Mouse (Mus musculus) B cell, adult 2 months (primary cell): ENCODE data around the gene Smim23.

Experiments used
- DNase-seq, 2 experiments: peaks; one replicate each; pipeline ENCODE4 v3.0.0; 2022

Gene Smim23

DNA sequence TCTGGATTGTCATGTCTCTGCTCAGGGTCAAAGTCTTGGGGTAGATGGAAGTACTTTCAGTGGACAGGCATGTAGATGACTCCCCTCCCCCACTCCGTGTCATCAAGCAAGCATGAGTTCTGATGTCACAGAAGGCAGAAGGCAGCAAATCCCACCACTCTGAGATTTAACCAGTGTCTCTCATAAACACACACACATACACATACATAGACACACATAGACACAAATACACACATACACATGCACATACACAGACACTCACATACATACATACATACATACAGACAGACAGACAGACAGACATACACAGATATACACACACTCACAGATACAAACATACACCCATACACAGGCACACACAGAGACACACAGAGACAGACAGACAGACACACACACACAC is at the start of gene Smim23:
Gene Smim23 (minus strand): TSS at position 101 of the 400 bp plus-strand sequence.
- DNase-seq, result no peak

GRCm38 (mm10) chr11:32868619-32869383 is 44.4 kb upstream of the Smim23 start:
- no peak for DNase-seq

GRCm38 (mm10) chr11:32864615-32865014 is 40.2 kb upstream of the Smim23 start:
- no peak for DNase-seq

- DNase-seq, result no peak
Observed at GRCm38 (mm10) chr11:32857418-32857879, 33.0 kb upstream of the Smim23 start.

- DNase-seq, result no peak
Observed at GRCm38 (mm10) chr11:32846682-32847222, 22.3 kb upstream of the Smim23 start.

DNA sequence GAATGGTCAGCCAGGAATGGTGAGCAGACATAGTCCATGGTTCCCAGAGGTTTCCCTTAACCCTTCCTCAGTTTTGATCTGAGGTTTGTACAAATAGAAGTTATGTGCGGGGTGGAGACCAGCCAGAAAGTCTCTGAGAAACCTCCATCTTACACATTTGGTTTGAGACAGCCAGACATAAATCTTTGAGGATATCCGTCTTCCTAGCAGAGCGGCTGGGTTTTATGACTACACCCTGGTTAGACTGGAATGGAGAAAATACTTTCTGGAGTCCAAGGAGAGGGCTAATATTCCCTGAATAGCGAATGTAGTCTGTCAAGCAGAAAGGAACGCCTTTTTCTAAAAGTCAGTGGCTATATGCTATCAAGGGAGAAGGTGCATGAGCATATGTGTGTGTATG is 16.8 kb upstream of the Smim23 start:
- DNase-seq, result no peak

DNA sequence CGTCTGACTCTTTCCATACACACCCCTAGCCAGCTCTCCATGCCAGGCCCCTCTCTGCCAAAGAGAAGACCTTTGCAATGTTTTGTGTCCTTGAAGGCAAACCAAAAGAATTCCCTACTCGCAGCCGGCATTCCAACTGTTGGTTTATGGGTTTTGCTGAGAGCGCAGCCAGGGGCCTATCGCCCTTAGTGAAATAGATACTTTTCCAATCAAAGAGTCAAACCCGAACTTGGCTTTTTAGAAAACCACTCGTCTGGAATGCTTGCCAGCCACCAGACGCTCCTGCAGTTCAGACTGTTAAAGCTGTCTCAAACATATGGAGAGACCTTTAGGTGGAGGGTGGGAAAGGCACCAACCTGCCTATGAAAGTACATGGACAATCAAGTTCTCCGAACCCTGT is 15.9 kb upstream of the Smim23 start:
- no peak for DNase-seq

GRCm38 (mm10) chr11:32835022-32835421 is 10.6 kb upstream of the Smim23 start:
- DNase-seq, result no peak

- DNase-seq, result no peak
Observed at GRCm38 (mm10) chr11:32834367-32834918, 10.0 kb upstream of the Smim23 start.

DNA sequence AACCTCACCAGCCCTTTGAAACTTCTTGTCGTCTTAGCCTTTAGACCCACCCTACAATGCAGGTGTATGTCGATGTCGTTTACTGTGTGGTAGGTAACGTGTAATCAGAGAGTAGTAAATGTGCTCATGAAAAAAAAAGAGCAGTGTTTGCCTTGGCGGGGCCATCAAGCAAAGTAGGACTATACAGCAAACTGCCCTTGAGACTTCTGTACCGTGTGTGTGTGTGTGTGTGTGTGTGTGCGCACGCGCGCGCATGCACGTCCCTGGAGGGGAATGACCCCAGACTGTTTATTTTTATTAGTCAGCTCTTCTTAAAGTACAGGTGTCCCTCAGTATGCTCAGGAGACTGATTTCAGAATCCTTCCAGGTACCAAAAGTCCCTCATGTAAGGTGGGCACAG is 6.8 kb downstream of the Smim23 start:
- no peak for DNase-seq

DNA sequence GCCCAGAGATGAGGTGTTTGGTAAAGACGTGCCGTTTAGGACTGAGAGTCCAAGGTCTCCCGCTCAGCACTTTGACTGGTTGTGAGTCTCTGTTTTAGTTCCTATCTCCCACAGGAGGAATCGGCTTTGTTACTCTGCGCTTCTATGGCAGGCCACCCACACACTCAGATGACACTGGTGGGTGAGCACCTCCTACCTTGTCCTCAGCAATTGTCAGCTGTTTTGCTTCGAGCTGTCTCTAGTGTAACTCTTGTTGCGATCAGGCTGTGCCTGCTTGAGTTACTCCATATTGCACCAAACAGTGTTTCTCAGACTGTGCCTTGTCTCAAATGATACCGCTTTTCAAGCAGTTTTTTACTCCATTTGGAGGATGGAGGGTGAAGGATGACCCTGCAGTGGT is 10.1 kb downstream of the Smim23 start:
- DNase-seq, result no peak

GRCm38 (mm10) chr11:32809091-32809490 is 15.3 kb downstream of the Smim23 start:
- no peak for DNase-seq

DNA sequence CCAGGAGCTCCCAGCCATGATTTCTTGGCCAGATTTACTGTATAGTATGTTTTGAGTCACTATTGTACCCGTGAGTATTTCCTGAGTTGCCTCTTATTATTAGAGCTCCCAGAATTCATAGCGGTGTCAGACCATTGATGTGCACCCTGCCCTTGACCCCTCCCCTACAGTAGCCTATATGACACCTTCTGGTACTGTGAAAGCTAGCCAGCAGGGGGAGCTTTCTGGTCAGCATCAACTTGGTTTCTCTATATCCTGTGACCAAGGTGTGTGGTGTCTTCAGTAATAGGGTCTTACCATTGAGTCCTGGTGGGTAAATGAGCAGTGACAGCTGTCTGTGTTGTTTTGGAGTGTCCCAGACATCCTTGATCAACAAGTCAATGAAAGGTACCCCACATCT is 18.4 kb downstream of the Smim23 start:
- DNase-seq, result peak; percentile 36 to 42

GRCm38 (mm10) chr11:32803658-32804057 is 20.7 kb downstream of the Smim23 start:
- no peak for DNase-seq

DNA sequence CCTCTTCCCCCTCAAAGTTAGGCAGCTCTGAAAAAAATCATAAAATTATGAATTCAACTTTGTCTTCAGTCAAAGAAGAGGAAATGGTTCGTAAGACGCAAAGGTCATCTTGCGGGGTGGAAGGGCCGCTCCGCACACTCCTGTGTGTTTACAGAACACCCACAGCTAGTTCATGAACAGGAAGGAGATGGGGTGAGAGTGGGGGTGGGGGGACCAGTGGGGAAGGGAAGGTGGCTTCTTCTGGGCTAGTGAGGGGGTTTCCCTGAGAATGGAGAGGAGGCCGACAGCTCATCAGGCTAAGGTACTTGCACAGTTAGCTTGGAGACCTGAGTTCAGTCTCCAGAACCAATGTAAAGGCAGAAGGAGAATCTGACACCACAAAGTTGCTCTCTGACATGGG is 22.7 kb downstream of the Smim23 start:
- no peak for DNase-seq

DNA sequence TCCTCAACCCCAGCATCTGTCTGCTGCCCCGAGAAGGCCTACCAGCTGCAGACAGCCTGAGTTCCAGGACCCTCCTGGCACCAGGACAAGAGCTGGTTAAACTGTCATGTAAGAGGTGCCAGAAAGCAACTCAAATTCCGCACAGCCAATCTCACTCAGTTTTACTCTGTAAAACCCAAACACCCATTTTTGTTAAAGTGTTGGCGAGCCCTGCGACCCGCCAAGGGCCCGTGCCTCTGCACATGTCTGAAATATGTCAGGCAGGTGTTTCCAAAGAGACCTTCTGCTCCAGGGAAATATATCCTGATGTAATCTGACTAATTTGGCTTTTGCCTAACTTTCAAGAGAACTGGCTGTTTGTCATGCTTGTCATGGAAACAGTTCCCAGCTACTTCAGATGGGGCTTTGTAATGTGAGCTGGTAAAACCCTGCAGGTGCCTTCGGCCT is 23.5 kb downstream of the Smim23 start:
- no peak for DNase-seq

- DNase-seq, result no peak
Observed at GRCm38 (mm10) chr11:32798445-32798844, 26.0 kb downstream of the Smim23 start.

GRCm38 (mm10) chr11:32794759-32795445 is 29.5 kb downstream of the Smim23 start:
- DNase-seq, result no peak

- DNase-seq, result no peak
Observed at GRCm38 (mm10) chr11:32786201-32786600, 38.2 kb downstream of the Smim23 start.

- no peak for DNase-seq
Observed at GRCm38 (mm10) chr11:32785591-32786147, 38.7 kb downstream of the Smim23 start.

- no peak for DNase-seq
Observed at GRCm38 (mm10) chr11:32782724-32783123, 41.7 kb downstream of the Smim23 start.

- DNase-seq, result no peak
Observed at GRCm38 (mm10) chr11:32781633-32782404, 42.6 kb downstream of the Smim23 start.
